Mouse (Mus musculus): ENCODE measurements around the gene Lhb.

DNA sequence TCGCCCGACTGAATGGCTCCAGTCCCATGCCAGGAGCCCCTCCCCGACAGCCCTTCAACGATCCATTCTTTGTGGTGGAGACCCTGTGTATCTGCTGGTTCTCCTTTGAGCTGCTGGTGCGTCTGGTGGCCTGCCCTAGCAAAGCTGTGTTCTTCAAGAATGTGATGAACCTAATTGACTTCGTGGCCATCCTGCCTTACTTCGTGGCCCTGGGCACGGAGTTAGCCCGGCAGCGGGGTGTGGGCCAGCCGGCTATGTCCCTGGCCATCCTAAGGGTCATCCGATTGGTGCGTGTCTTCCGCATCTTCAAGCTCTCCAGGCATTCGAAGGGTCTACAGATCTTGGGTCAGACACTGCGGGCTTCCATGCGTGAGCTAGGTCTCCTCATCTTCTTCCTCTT is 11.7 kb upstream of the Lhb start:
- TF ChIP-seq CTCF (IDR thresholded peaks at IDR 0.05; ENCODE audit: extremely low read depth, insufficient read depth, insufficient read length, insufficient replicate concordance) (no peak), POLR2A (IDR thresholded peaks at IDR 0.05; ENCODE audit: low read depth, low read length) (no peak)
